Mouse (Mus musculus) small intestine, adult 2 months (tissue): ENCODE results near the gene Ctnnbl1.

Source experiments
- CTCF ChIP-seq: fragments of 200-500 bp; IDR thresholded peaks from 2 replicates; pipeline ENCODE4 v1.5.1; 2012; ENCODE audit warnings: low read depth, mild to moderate bottlenecking, control low read depth, inconsistent platforms, low read length, moderate library complexity, mixed read lengths; ENCODE audit not compliant: insufficient replicate concordance, insufficient read length; ENCODE audit errors: extremely low read depth
- POLR2A ChIP-seq: fragments of 200-500 bp; IDR thresholded peaks from 2 replicates; pipeline ENCODE4 v1.6.1; 2012; ENCODE audit warnings: low read depth, mild to moderate bottlenecking, control low read depth, inconsistent platforms, low read length, moderate library complexity

- TF ChIP-seq CTCF (no peak), POLR2A (no peak)
Measured at GRCm38 (mm10) chr2:157830101-157830500, 92.9 kb downstream of the Ctnnbl1 start.
